Mouse (Mus musculus): ENCODE measurements around the gene Igfbp7. TPM values are rescaled to one million over a fixed set of nuclear protein-coding genes. Genes with fewer than 3 reads are reported as not detected.

Gene Igfbp7
- polyA plus RNA-seq, 2 experiments, result 100 to 102 TPM

DNA sequence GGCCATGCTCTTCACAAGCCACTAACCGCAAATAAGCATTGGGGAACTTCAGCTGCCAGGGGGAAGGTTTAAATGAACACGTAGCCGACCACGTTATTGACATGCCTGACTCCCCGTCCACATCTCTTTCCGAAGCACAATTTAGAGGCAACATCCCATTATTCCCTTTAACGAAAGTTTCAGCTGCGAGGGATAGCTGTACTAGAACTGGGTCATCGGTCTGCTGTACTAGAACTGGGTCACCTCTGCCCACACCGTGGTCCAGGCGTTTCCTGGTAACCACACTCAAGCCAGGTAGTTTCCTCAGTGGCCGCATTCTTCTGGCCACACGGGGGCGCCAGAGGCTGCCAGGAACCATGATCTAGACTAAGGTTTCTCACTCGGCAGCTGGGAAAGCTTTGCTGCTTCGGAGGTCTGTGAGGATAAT lies 53.5 kb downstream of the Igfbp7 start:
- Histone ChIP-seq H3K27ac (replicated peaks; ENCODE audit: low read depth, low read length) (no peak overlapping the region), H3K4me2 (replicated peaks; ENCODE audit: low read depth, low read length, severe bottlenecking) (peak overlapping the region; percentile 42), H3K4me3 (replicated peaks; ENCODE audit: low read length) (peak overlapping the region; percentile 11), H3K9ac (ENCODE audit: low read depth, low read length, severe bottlenecking) (no peak overlapping the region), H3K4me1 (ENCODE audit: control insufficient read depth, insufficient read depth, low read length) (peaks cover 31% of the 10 kb centered on the region), H3K27me3 (ENCODE audit: control insufficient read depth, insufficient read depth, low read length) (no peaks in the 10 kb centered on the region), H3K36me3 (ENCODE audit: control insufficient read depth, insufficient read depth, low read length) (peaks cover 9% of the 10 kb centered on the region), H3K9me3 (ENCODE audit: control insufficient read depth, low read length) (no peaks in the 10 kb centered on the region)
- WGBS, result 3% methylated on average over 16 of the region's 16 CpGs
- ATAC-seq (ENCODE audit: low FRiP score, low read depth), result peak; percentile 75
- DNase-seq (ENCODE audit: low spot score), result peak; percentile 91
- TF ChIP-seq POLR2A (IDR thresholded peaks at IDR 0.05; ENCODE audit: borderline replicate concordance, extremely low read depth, insufficient read depth, insufficient read length), result no peak

DNA sequence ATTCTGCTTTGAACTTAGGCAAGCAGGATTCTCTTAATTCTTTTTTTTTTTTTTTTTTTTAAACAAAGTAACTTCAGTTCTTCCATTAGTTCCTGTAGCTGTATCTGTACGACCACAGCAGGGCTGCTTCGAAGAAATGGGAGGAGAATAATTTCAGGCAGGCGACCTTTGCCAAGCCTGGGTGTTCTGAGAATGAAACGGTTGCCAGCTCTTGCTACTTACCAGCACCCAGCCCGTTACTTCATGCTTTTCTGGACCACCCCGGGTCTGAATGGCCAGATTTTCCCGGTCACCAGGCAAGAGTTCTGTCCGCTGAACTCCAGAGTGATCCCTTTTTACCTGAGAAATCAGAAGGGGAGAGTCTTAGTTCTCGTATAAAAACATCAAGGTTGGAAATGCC lies 56.1 kb downstream of the Igfbp7 start:
- Histone ChIP-seq H3K4me1 (ENCODE audit: control insufficient read depth, insufficient read depth, low read length) (peaks cover 18% of the 10 kb centered on the region), H3K36me3 (ENCODE audit: control insufficient read depth, insufficient read depth, low read length) (peaks cover 36% of the 10 kb centered on the region), H3K27ac (replicated peaks; ENCODE audit: low read depth, low read length) (no peak overlapping the region), H3K9ac (ENCODE audit: low read depth, low read length, severe bottlenecking) (no peak overlapping the region), H3K27me3 (ENCODE audit: control insufficient read depth, insufficient read depth, low read length) (no peaks in the 10 kb centered on the region), H3K4me3 (replicated peaks; ENCODE audit: low read length) (no peak overlapping the region), H3K4me2 (replicated peaks; ENCODE audit: low read depth, low read length, severe bottlenecking) (no peak overlapping the region), H3K9me3 (ENCODE audit: control insufficient read depth, low read length) (no peaks in the 10 kb centered on the region)
- 66% methylated on average over 9 of the region's 9 CpGs for WGBS
- no peak for ATAC-seq (ENCODE audit: low FRiP score, low read depth)
- no peak for DNase-seq (ENCODE audit: low spot score)
- TF ChIP-seq POLR2A (IDR thresholded peaks at IDR 0.05; ENCODE audit: borderline replicate concordance, extremely low read depth, insufficient read depth, insufficient read length), result no peak

- peaks cover 49% of the 10 kb centered on the region for H3K36me3 ChIP-seq (ENCODE audit: control insufficient read depth, insufficient read depth, low read length)
- H3K4me2 ChIP-seq (replicated peaks; ENCODE audit: low read depth, low read length, severe bottlenecking), result no peak overlapping the region
- H3K9me3 ChIP-seq (ENCODE audit: control insufficient read depth, low read length), result no peaks in the 10 kb centered on the region
- H3K4me3 ChIP-seq (replicated peaks; ENCODE audit: low read length), result no peak overlapping the region
- H3K27ac ChIP-seq (replicated peaks; ENCODE audit: low read depth, low read length), result no peak overlapping the region
- 91% methylated on average over 15 of the region's 15 CpGs for WGBS
- no peaks in the 10 kb centered on the region for H3K27me3 ChIP-seq (ENCODE audit: control insufficient read depth, insufficient read depth, low read length)
- DNase-seq (ENCODE audit: low spot score), result no peak
- H3K9ac ChIP-seq (ENCODE audit: low read depth, low read length, severe bottlenecking), result no peak overlapping the region
- H3K4me1 ChIP-seq (ENCODE audit: control insufficient read depth, insufficient read depth, low read length), result peaks cover 5% of the 10 kb centered on the region
- no peak for ATAC-seq (ENCODE audit: low FRiP score, low read depth)
- no peak for TF ChIP-seq POLR2A (IDR thresholded peaks at IDR 0.05; ENCODE audit: borderline replicate concordance, extremely low read depth, insufficient read depth, insufficient read length)
Observed at GRCm38 (mm10) chr5:77349971-77350658, 57.7 kb downstream of the Igfbp7 start.

DNA sequence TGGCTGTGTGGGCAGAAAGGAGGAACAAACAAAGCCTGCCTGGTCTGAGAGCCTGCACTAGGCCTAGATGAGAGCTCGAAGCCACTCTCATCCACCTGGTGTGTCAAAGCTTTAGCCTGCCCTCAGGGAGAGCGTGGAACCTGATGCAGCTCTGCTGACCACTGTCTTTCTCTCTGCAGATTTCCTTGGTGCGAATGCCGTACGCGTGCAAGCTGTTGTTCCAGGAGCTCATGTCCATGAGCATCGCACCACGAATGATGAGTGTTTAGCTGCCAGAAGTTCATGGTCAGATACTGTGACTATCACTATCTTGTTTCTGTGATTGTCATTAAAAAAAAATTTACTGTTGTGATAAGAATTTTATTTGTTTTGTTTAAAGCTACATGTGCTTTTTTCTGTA lies 58.9 kb downstream of the Igfbp7 start:
- ATAC-seq (ENCODE audit: low FRiP score, low read depth) (no peak), DNase-seq (ENCODE audit: low spot score) (no peak)
- Histone ChIP-seq H3K4me1 (ENCODE audit: control insufficient read depth, insufficient read depth, low read length) (no peaks in the 10 kb centered on the region), H3K27me3 (ENCODE audit: control insufficient read depth, insufficient read depth, low read length) (no peaks in the 10 kb centered on the region), H3K4me3 (replicated peaks; ENCODE audit: low read length) (no peak overlapping the region), H3K27ac (replicated peaks; ENCODE audit: low read depth, low read length) (no peak overlapping the region), H3K4me2 (replicated peaks; ENCODE audit: low read depth, low read length, severe bottlenecking) (no peak overlapping the region), H3K9ac (ENCODE audit: low read depth, low read length, severe bottlenecking) (no peak overlapping the region), H3K36me3 (ENCODE audit: control insufficient read depth, insufficient read depth, low read length) (peaks cover 62% of the 10 kb centered on the region), H3K9me3 (ENCODE audit: control insufficient read depth, low read length) (no peaks in the 10 kb centered on the region)
- TF ChIP-seq POLR2A (IDR thresholded peaks at IDR 0.05; ENCODE audit: borderline replicate concordance, extremely low read depth, insufficient read depth, insufficient read length), result no peak
- WGBS, result 93% methylated on average over 8 of the region's 8 CpGs

- ATAC-seq (ENCODE audit: low FRiP score, low read depth) (no peak), DNase-seq (ENCODE audit: low spot score) (no peak)
- Histone ChIP-seq H3K27me3 (ENCODE audit: control insufficient read depth, insufficient read depth, low read length) (no peaks in the 10 kb centered on the region), H3K9me3 (ENCODE audit: control insufficient read depth, low read length) (no peaks in the 10 kb centered on the region), H3K4me3 (replicated peaks; ENCODE audit: low read length) (no peak overlapping the region), H3K9ac (ENCODE audit: low read depth, low read length, severe bottlenecking) (no peak overlapping the region), H3K36me3 (ENCODE audit: control insufficient read depth, insufficient read depth, low read length) (peaks cover 97% of the 10 kb centered on the region), H3K4me1 (ENCODE audit: control insufficient read depth, insufficient read depth, low read length) (no peaks in the 10 kb centered on the region), H3K4me2 (replicated peaks; ENCODE audit: low read depth, low read length, severe bottlenecking) (no peak overlapping the region), H3K27ac (replicated peaks; ENCODE audit: low read depth, low read length) (no peak overlapping the region)
- TF ChIP-seq POLR2A (IDR thresholded peaks at IDR 0.05; ENCODE audit: borderline replicate concordance, extremely low read depth, insufficient read depth, insufficient read length), result no peak
- WGBS, result 86% methylated on average over 4 of the region's 4 CpGs
Observed at GRCm38 (mm10) chr5:77340033-77340432, 67.8 kb downstream of the Igfbp7 start.
